Mouse (Mus musculus): ENCODE measurements around the gene Dhrs11. TPM values are rescaled to one million over a fixed set of nuclear protein-coding genes. Genes with fewer than 3 reads are reported as not detected.

Gene Dhrs11
- polyA plus RNA-seq (2012; rRNA removed) = 28.4 and 34.5 TPM in 2 replicates

DNA sequence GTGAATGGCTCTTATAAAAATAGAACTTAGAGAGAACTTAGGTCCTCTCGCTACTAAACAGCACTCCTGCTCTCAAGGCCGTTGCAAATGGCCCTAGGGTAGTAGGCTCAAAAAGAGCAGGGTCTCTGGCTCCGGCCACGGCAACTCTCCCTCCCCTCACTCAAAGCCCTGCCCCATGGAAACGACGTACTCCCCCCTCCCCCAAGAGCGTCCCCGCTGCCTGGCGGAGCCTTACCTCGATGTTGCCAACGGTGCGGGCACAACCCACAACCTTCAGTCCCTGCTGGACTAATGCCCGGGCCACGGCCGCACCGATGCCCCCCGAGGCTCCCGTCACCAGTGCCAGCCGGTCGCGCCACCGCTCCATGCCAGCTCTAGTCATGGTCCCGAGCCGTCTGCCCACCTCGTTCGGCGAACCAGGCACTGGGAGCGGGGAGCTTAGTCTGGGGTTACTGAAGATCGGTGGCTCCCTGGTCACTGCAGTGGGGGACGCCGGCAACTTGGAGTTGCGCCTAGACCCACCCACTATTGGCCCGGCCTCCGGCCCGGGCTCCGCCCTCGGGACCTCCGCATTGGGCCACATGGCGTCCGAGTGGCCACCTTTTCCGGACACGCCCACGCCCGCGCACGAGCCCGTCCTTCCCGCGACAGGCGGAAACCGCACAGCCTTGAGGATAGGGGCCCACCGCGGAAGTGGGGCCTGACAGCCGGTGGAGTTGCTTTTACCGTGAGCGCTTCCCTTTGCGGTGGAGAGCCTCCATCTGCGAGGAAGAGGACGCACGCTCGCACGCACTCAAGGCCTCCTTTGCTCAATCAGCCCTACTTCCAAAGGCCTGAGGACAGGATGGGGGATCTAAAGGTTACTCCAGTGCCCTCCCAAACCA, at the start of gene Dhrs11:
TSS of gene Dhrs11 (minus strand) at position 479 of the 884 bp plus-strand sequence.

DNA sequence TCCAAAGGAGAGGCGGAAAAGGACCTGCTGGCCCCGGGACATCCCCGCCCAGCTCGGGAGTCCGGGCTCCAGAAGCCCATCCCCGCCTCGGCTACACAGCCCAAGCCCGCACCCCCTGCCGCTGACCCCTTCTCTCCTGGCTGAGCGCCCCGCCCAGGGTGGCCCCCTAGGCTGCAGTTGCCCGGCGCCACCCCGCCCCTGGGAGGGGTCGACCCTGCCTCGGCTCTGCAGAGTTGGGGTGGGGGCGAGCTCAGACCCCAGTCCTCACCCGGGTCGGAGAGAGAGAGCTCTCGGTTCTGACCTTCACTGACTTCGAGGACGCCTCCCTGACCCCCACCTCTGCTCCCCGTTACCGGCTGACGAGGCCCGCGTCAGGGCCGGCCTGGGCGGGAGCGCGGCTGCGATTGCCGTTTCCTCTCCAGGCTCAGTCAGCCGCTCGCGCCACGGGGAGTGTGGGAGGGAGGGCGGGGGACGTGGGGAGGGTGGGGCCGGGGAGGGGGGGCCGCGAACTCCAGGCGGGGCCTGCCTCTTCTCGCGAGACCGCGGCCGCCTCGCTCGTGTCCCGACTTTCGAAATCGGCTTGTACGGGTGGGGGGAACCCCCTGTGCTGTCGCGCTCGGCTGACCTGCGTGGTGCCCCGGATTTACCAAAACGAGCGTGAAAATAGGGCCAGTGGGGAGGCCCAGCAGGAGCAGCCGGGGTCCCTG, 41.7 kb upstream of the Dhrs11 start, which contains the start of gene Ggnbp2:
TSS of gene Ggnbp2 (minus strand) at position 481 of the 707 bp plus-strand sequence.

DNA sequence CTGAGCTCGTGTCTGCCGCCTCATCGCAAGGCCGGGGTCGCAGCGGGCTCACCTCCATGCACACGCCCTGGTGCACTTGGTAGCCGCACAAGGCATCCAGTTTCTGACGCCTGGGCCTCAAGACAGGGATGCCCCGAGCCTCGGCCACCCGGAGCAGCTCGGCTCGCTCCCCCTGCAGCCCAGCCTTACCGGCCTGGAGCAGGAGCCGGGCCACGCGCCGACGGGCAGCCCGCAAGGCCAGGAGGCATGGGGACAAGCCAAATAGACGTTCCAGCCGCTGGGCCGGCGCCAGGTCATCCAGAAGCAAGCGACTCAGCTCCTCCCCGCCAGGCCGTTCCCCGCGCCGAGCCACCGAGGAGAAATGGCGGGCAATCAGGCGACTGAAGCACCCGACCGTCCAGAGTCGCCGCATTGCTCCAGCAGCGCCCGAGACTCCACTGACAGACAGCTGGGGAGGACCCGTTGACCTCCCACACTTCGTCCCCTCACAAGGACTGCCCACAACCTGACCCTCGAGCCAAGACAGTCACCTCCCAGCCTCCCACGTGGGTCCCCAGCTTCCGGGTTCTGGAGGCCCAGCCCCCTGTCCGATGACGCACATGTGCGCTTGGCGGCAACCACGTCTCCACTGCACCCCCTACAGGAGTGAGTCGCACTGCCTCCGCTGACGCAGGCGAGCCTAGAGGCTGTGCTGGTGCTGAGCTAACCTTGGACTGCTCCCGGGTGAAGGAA, 9.7 kb downstream of the Dhrs11 start, which contains the start of gene Mrm1:
TSS of gene Mrm1 (minus strand) at position 555 of the 732 bp plus-strand sequence.

Other genes with a start within 250 kb of the Dhrs11 start
- gene Mrm1, start 9.5 kb downstream of the Dhrs11 start, polyA plus RNA-seq (2012; rRNA removed) = 4.8 and 5.2 TPM in 2 replicates
- 2.3 and 2.8 TPM in 2 replicates for gene Ggnbp2, start 41.8 kb upstream of the Dhrs11 start, polyA plus RNA-seq (2012; rRNA removed)
- 13.3 and 13.9 TPM in 2 replicates for gene Myo19, start 51.2 kb upstream of the Dhrs11 start, polyA plus RNA-seq (2012; rRNA removed)
- gene Pigw, start 51.3 kb upstream of the Dhrs11 start, polyA plus RNA-seq (2012; rRNA removed) = 0.39 and 0.43 TPM in 2 replicates
- 2.7 and 3.1 TPM in 2 replicates for gene Znhit3, start 87.4 kb upstream of the Dhrs11 start, polyA plus RNA-seq (2012; rRNA removed)
- 3.5 and 3.8 TPM in 2 replicates for gene Car4, start 128.8 kb upstream of the Dhrs11 start, polyA plus RNA-seq (2012; rRNA removed)